Mouse (Mus musculus): ENCODE measurements around the gene Nr1d2. TPM values are rescaled to one million over a fixed set of nuclear protein-coding genes. Genes with fewer than 3 reads are reported as not detected.
A peak's percentile ranks its signal among the peaks of the same experiment; 100 is the strongest.
"Not testable (repeated sequence)": the region's sequence is repeated elsewhere in the genome, so short reads cannot be mapped to it uniquely, and the experiment has no call there.

The Nr1d2 gene
- polyA plus RNA-seq, 1 experiment from 2014 or later, result 12.4 TPM

DNA sequence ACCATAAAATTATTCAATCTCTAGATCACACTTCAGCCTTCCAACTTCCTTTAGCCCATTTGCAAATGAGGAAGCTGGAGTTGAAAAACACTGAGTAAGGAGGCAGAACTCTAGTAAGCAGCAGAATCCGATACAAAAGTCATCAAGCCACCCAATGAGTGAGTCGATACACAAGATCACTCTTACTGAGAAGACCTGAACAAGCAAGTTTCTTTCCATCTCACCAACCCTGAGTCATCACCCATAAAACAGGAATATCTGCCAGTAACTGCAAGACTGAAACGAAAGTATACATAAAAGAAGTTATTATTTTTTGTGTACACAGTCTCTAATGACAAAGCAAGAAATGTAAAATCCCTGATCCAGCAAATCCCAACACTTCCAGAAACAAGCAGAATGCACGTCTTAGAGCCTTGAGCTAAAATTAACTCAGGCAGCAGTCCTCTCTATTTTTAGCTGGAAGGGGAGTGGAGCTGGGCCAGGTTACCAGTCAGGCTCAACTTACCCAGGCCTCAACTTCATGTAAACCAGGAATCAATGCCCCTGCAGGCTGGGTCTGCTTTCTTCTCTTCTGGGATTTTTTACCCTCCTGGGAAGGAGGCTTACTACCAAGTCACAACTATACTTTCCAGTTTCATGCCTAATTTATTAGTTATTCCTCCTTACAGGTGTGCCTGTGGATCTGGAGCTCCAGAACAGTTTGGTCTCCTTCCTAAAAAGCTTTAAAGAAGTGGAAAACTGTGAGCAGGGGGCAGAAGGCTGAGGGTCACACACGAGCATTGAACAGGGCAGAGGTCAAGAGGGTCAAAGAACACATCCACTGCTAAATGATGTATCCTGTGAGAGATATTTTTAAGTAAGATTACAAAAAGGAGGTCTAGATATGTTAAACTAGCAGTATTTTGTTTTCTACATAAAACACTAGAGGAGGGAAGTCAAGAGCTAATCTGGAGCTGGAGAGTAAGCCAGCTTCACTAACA, 4.7 kb downstream of the Nr1d2 start:
- Histone ChIP-seq H3K4me3 (replicated peaks; ENCODE audit: low read depth, low read length) (no peak overlapping the region), H3K27ac (no peak overlapping the region; the same call in 1 of the 2 replicates), H3K9me3 (replicated peaks; ENCODE audit: low read length) (no peaks in the 10 kb centered on the region), H3K9ac (ENCODE audit: low read depth, low read length) (no peak overlapping the region), H3K36me3 (ENCODE audit: insufficient read depth, low read length) (no peaks in the 10 kb centered on the region), H3K27me3 (ENCODE audit: insufficient read depth, low read length) (no peaks in the 10 kb centered on the region), H3K4me1 (replicated peaks; ENCODE audit: insufficient read depth, low read length) (no peaks in the 10 kb centered on the region), H3K4me2 (ENCODE audit: low read length) (no peak overlapping the region)
- DNase-seq (ENCODE audit: low spot score) (peak; percentile 1), ATAC-seq (replicated peaks; ENCODE audit: low FRiP score, low read depth) (no peak)
- TF ChIP-seq CTCF (IDR thresholded peaks at IDR 0.05; ENCODE audit: low read depth), result no peak
- WGBS, result 32% methylated on average over 5 of the region's 5 CpGs

DNA sequence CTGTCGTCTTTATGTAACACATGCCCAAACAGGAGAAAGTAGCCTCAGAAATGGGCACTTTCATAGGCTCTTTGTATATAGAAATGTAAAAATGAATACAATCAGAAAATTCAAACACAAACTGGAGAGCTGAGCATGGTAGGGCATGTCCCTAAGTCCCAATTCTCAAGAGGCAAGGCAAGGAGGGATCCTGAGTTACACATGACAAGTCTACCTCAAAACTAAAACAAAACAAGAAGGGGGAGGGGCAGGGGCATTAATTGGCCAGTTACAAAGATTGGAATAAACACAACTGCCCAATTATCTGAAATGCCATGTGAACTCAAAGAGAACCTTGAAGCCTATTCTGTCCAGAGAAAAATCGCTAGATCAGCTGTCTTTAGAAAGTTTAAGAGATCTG, 5.9 kb downstream of the Nr1d2 start:
- no peak for TF ChIP-seq CTCF (IDR thresholded peaks at IDR 0.05; ENCODE audit: low read depth)
- ATAC-seq (replicated peaks; ENCODE audit: low FRiP score, low read depth) (no peak), DNase-seq (ENCODE audit: low spot score) (no peak)
- Histone ChIP-seq H3K9me3 (replicated peaks; ENCODE audit: low read length) (no peaks in the 10 kb centered on the region), H3K27me3 (ENCODE audit: insufficient read depth, low read length) (no peaks in the 10 kb centered on the region), H3K4me2 (ENCODE audit: low read length) (no peak overlapping the region), H3K4me3 (replicated peaks; ENCODE audit: low read depth, low read length) (no peak overlapping the region), H3K9ac (ENCODE audit: low read depth, low read length) (no peak overlapping the region), H3K27ac (no peak overlapping the region), H3K4me1 (replicated peaks; ENCODE audit: insufficient read depth, low read length) (no peaks in the 10 kb centered on the region), H3K36me3 (ENCODE audit: insufficient read depth, low read length) (no peaks in the 10 kb centered on the region)
- WGBS, result 86% methylated on average over 2 of the region's 2 CpGs

DNA sequence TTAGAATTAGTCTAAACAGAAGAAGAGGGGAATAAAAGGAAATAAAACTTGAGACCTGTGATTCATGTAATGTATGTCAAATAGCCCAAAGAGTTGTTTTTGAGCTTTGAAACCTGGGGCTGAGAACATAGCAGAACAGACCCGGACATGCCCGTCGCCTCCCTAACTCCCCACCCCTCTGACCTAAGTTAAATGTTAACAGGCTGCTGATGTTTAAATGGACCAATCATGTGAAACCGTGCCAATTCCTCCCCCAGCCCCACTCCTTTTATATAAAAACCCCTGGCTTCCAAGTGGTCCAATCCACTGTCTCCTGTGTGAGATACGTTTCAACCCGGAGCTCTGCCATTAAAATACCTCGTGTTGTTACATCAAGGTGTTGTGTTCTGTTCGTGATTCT, 7.1 kb downstream of the Nr1d2 start:
- not testable (repeated sequence) for ATAC-seq (replicated peaks; ENCODE audit: low FRiP score, low read depth); H3K4me2 ChIP-seq (ENCODE audit: low read length); DNase-seq (ENCODE audit: low spot score); H3K9ac ChIP-seq (ENCODE audit: low read depth, low read length); H3K27ac ChIP-seq; H3K9me3 ChIP-seq (replicated peaks; ENCODE audit: low read length); H3K36me3 ChIP-seq (ENCODE audit: insufficient read depth, low read length); H3K4me3 ChIP-seq (replicated peaks; ENCODE audit: low read depth, low read length); H3K27me3 ChIP-seq (ENCODE audit: insufficient read depth, low read length); H3K4me1 ChIP-seq (replicated peaks; ENCODE audit: insufficient read depth, low read length)
- WGBS, result 86% methylated on average over 8 of the region's 8 CpGs

DNA sequence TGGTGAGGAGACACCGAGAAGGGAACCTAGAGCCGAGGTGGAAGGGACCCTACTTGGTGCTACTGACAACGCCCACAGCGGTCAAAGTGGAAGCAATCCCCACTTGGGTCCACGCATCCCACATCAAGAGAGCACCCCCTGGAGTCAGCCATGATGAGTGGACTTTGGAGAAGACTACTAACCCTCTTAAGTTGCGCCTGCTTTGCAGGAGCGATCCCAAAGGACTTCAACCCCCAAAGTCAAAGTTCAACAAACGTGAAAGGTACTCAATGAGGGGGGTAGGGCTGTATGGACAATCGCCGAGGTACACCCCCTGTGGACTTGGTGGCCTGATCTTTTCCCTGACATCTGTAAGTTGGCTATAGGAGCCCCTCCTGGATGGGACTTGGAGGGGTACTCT, 9.2 kb downstream of the Nr1d2 start:
- H3K27me3 ChIP-seq (ENCODE audit: insufficient read depth, low read length); H3K4me2 ChIP-seq (ENCODE audit: low read length); H3K4me3 ChIP-seq (replicated peaks; ENCODE audit: low read depth, low read length); DNase-seq (ENCODE audit: low spot score); ATAC-seq (replicated peaks; ENCODE audit: low FRiP score, low read depth); H3K9me3 ChIP-seq (replicated peaks; ENCODE audit: low read length); H3K27ac ChIP-seq; H3K9ac ChIP-seq (ENCODE audit: low read depth, low read length); H3K36me3 ChIP-seq (ENCODE audit: insufficient read depth, low read length); H3K4me1 ChIP-seq (replicated peaks; ENCODE audit: insufficient read depth, low read length): not testable (repeated sequence)
- 92% methylated on average over 10 of the region's 10 CpGs for WGBS

DNA sequence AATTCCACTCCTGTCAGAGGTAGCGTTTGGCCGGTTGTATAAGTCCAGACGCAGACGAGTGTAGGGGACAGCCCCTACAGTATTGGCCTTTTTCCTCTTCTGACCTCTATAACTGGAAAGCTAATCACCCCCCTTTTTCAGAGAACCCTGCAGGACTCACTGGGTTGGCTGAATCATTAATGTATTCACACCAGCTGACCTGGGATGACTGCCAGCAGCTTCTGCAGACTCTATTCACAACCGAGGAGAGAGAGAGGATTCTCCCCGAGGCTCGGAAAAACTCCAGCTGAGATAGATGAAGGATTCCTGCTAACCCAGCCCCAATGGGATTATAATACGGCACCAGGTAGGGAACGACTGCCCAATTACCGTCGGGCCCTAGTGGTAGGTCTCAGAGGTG, 12.7 kb downstream of the Nr1d2 start:
- not testable (repeated sequence) for H3K9me3 ChIP-seq (replicated peaks; ENCODE audit: low read length); H3K4me2 ChIP-seq (ENCODE audit: low read length); H3K9ac ChIP-seq (ENCODE audit: low read depth, low read length); H3K36me3 ChIP-seq (ENCODE audit: insufficient read depth, low read length); DNase-seq (ENCODE audit: low spot score); ATAC-seq (replicated peaks; ENCODE audit: low FRiP score, low read depth); H3K27ac ChIP-seq; H3K27me3 ChIP-seq (ENCODE audit: insufficient read depth, low read length); H3K4me3 ChIP-seq (replicated peaks; ENCODE audit: low read depth, low read length); H3K4me1 ChIP-seq (replicated peaks; ENCODE audit: insufficient read depth, low read length)
- 76% methylated on average over 11 of the region's 11 CpGs for WGBS

DNA sequence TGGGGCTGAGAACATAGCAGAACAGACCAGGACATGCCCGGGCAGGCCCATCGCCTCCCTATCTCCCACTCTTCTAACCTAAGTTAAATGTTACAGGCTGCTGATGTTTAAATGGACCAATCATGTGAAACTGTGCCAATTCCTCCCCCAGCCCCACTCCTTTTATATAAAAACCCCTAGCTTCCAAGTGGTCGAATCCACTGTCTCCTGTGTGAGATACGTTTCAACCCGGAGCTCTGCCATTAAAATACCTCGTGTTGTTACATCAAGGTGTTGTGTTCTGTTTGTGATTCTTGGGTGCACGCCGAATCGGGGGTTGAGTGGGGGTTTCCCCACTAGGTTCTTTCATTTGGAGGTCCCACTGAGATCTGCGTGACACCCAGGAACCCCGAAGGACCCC, 13.5 kb downstream of the Nr1d2 start:
- not testable (repeated sequence) for H3K36me3 ChIP-seq (ENCODE audit: insufficient read depth, low read length); DNase-seq (ENCODE audit: low spot score); H3K4me2 ChIP-seq (ENCODE audit: low read length); H3K9ac ChIP-seq (ENCODE audit: low read depth, low read length); H3K4me3 ChIP-seq (replicated peaks; ENCODE audit: low read depth, low read length); ATAC-seq (replicated peaks; ENCODE audit: low FRiP score, low read depth); H3K27ac ChIP-seq; H3K27me3 ChIP-seq (ENCODE audit: insufficient read depth, low read length); H3K4me1 ChIP-seq (replicated peaks; ENCODE audit: insufficient read depth, low read length); H3K9me3 ChIP-seq (replicated peaks; ENCODE audit: low read length)
- WGBS, result 92% methylated on average over 11 of the region's 11 CpGs

DNA sequence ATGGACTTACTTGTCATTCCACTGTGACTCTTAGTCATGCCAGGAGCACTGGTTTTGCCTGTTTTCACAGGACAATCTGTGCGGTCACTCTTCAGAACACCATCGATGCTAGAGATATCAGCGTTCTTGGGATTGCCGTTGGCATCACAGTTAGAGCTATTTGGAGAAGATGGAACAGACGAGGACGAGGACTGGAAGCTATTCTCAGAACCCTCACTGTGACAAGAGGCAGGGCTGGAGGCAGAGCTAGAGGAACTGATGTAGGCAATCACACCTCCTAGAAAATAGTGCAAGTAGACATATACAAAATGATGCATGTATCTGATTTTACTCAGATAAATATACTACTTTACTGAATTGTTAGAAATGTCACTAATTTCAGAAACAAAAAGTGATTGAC, 16.9 kb downstream of the Nr1d2 start:
- no peak for DNase-seq (ENCODE audit: low spot score)
- Histone ChIP-seq H3K4me1 (replicated peaks; ENCODE audit: insufficient read depth, low read length) (no peaks in the 10 kb centered on the region), H3K36me3 (ENCODE audit: insufficient read depth, low read length) (no peaks in the 10 kb centered on the region), H3K27ac (no peak overlapping the region), H3K9ac (ENCODE audit: low read depth, low read length) (no peak overlapping the region), H3K4me2 (ENCODE audit: low read length) (no peak overlapping the region), H3K27me3 (ENCODE audit: insufficient read depth, low read length) (no peaks in the 10 kb centered on the region), H3K4me3 (replicated peaks; ENCODE audit: low read depth, low read length) (no peak overlapping the region), H3K9me3 (replicated peaks; ENCODE audit: low read length) (no peaks in the 10 kb centered on the region)
- no peak for TF ChIP-seq CTCF (IDR thresholded peaks at IDR 0.05; ENCODE audit: low read depth)
- WGBS, result 94% methylated on average over 6 of the region's 6 CpGs
- ATAC-seq (replicated peaks; ENCODE audit: low FRiP score, low read depth), result no peak
